Mouse (Mus musculus): ENCODE results near the gene Gm49380.

DNA sequence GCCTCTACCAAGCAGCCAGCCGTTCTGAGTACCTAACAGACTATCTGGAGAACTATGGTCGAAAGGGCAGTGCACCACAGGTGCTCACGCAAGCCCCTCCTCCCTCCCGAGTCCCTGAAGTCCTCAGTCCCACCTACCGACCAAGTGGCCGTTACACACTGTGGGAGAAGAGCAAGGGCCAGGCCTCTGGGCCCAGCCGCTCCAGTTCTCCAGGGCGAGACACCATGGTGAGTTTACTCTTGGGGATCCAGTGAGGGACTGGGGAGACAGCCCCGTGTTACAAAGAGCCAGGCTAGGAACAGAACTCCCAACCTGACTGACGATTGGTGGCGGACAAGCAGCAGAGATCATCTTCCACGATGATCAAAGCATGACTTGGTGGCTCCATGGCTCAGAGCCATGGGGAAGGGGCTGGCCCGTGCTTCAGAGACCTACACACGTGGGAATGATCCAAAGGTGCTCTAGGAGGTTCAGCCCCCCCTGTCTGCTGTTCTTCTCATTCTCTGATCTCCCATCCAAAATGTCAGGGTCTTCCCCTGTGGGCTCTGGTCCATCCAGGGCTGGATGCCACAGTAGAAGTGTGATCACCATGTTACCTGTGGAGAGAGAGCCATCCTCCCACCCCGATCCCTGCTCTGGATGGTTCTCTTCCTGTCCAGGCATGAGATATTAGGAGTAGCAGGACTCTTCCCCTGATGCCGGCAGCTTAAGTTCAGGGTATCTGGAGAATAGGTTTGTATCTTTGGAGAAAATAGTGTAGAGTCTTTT is 37.1 kb downstream of the Gm49380 start:
- no peak for TF ChIP-seq CTCF (IDR thresholded peaks at IDR 0.05; ENCODE audit: extremely low read depth, insufficient read depth, low read length)
- TF ChIP-seq POLR2A (IDR thresholded peaks at IDR 0.05; ENCODE audit: extremely low read depth, insufficient read depth, low read length) = no peak
